Mouse (Mus musculus) inflammation-experienced regulatory T-cells, adult 6 months (primary cell): ENCODE data around the gene Fcgr3. TPM values are rescaled to one million over a fixed set of nuclear protein-coding genes. Genes with fewer than 3 reads are reported as not detected.
A peak's percentile ranks its signal among the peaks of the same experiment; 100 is the strongest.
"Not testable (repeated sequence)": the region's sequence is repeated elsewhere in the genome, so short reads cannot be mapped to it uniquely, and the experiment has no call there.

Experiments used
- ATAC-seq: one replicate; pipeline ENCODE4 v1.8.0; 2017
- polyA plus RNA-seq, 3 experiments: library from polyadenylated mRNA; unstranded; fragments of 100-300 nt; shearing (Covaris generic); gene quantifications; one replicate each; pipeline ENCODE4 v1.2.1; 2017

Fcgr3 gene
- polyA plus RNA-seq, 3 experiments from 2014 or later, result 0.98 to 1.5 TPM; not detected in 1

- ATAC-seq, result no peak
Measured at GRCm38 (mm10) chr1:171085718-171086117, 21.0 kb upstream of the Fcgr3 start.

DNA sequence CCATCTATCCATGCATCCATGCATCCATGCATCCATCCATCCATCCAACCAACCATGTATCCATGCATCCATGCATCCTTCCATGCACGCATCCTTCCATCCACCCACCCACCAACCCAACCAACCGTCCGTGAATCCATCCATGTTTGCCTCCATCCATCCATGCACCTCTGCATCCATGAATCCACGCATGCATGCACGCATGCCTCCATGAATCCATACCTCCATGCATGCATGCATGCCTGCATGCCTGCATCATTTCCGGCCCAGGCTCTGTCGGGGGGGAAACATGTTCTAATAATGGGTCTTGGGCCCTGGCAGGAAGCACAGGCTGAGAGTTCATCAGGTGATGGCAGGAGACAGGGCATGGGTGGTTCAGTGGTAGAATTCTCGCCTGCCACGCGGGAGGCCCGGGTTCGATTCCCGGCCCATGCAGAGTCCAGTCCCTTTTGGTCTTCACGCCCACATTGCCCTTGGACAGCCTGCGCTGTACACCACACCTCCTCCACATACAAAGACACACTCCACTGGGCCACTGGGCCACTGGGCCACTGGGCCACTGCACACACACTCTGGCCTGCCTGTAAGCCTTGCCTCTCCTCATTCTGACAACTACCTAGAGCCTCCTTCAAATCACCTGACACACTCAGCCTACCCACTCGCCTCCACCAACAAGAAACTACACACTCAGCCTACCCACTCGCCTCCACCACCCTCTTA is 16.9 kb upstream of the Fcgr3 start:
- not testable (repeated sequence) for ATAC-seq

GRCm38 (mm10) chr1:171079825-171080224 is 15.1 kb upstream of the Fcgr3 start:
- not testable (repeated sequence) for ATAC-seq

DNA sequence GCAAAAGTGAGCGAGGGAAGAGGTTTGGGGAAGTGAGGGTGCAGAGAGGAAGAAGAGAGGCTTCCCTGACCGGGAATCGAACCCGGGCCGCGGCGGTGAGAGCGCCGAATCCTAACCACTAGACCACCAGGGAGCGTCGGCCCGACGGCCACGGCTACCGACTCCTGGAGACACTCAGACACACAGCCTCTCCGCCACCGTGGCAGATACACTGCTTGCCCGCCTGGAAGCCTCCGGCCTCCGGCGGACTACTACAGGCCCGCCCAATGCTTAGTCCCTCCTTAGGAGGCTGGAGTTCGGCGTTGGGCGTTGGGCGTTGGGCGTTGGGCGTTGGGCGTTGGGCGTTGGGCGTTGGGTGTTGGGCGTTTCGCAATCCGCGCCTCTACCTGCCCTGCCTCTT is 14.6 kb upstream of the Fcgr3 start:
- not testable (repeated sequence) for ATAC-seq

- not testable (repeated sequence) for ATAC-seq
Measured at GRCm38 (mm10) chr1:171078419-171078818, 13.7 kb upstream of the Fcgr3 start.

DNA sequence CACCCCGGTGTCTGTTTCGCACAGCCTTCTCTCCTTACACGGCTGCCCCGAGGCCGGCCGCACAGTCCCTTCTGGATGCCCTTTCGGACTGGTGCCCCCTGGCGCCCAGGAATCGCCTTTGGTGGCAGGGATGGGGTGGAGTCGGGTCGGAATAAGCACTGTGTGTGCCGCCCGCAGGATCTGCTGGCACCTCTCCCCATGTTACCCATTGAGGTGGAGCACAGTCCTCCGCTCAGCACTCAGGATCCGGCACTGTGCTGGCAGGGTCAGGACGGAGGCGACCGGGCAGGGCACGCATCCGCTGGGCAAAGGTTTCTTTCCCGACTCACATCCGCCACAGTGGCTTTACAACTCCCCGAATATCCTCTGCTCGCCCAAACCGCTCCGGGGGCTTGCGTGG is 13.2 kb upstream of the Fcgr3 start:
- ATAC-seq, result not testable (repeated sequence)

DNA sequence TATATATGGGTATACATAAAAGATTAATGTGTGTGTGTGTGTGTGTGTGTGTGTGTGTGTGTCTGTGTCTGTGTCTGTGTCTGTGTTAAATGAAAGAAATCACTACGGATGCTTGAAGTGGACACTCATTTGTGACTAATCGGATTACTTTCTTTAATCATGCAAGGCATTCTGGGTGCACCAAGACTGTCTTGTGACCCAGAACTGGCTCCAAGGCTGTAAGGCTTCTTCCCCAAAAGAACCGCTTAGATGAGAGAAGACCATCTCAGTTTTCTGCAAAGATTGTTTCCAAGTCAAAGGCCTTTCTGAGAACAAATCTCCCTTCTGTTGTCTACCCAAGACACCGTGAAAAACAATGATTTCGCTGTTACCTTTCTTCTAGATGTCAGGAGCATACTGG is 12.5 kb upstream of the Fcgr3 start:
- ATAC-seq, result not testable (repeated sequence)

DNA sequence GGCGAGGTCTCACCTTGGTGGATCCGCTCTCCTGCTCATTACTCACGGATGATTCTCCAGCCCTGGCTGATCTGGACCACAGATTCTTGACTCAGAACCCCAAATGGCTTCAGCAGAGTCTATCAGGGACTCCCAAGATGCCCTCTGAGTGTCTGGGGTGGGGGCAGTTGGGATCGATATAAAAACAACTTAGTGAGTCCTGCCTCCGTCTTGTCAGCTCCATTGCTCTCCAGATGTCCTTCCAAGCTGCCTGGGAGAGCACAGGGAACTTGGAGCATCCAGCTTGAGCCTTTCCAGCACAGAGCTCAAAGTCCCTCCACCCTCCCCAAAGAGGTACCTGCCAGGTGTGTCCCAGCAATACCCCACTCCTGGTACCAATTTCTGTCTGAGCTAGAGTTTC is 11.4 kb upstream of the Fcgr3 start:
- not testable (repeated sequence) for ATAC-seq

- ATAC-seq, result not testable (repeated sequence)
Measured at GRCm38 (mm10) chr1:171074283-171074682, 9.5 kb upstream of the Fcgr3 start.

- not testable (repeated sequence) for ATAC-seq
Measured at GRCm38 (mm10) chr1:171072217-171072616, 7.5 kb upstream of the Fcgr3 start.

DNA sequence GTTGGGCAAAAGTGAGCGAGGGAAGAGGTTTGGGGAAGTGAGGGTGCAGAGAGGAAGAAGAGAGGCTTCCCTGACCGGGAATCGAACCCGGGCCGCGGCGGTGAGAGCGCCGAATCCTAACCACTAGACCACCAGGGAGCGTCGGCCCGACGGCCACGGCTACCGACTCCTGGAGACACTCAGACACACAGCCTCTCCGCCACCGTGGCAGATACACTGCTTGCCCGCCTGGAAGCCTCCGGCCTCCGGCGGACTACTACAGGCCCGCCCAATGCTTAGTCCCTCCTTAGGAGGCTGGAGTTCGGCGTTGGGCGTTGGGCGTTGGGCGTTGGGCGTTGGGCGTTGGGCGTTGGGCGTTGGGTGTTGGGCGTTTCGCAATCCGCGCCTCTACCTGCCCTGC is 7.0 kb upstream of the Fcgr3 start:
- ATAC-seq, result peak; percentile 37

DNA sequence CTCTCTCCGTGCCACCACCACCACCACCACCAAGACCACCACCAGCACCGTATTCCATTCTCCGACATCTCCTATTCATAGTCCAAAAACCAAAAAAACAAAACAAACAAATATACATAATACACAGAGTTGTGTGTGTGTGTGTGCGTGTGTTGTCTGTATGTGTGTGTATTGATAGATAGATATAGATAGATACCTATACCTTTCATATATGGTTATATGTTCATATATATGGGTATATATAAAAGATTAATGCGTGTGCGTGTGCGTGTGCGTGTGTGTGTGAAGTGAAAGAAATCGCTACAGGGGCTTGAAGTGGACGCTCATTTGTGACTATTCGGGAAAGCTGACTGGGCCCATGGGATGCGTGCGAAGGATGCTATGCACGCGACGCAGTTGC is 6.1 kb upstream of the Fcgr3 start:
- ATAC-seq, result not testable (repeated sequence)

GRCm38 (mm10) chr1:171069508-171069907 is 4.8 kb upstream of the Fcgr3 start:
- not testable (repeated sequence) for ATAC-seq

- ATAC-seq, result not testable (repeated sequence)
Measured at GRCm38 (mm10) chr1:171067928-171068327, 3.2 kb upstream of the Fcgr3 start.

DNA sequence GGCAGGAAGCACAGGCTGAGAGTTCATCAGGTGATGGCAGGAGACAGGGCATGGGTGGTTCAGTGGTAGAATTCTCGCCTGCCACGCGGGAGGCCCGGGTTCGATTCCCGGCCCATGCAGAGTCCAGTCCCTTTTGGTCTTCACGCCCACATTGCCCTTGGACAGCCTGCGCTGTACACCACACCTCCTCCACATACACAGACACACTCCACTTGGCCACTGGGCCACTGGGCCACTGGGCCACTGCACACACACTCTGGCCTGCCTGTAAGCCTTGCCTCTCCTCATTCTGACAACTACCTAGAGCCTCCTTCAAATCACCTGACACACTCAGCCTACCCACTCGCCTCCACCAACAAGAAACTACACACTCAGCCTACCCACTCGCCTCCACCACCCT is 1.8 kb upstream of the Fcgr3 start:
- ATAC-seq, result not testable (repeated sequence)

DNA sequence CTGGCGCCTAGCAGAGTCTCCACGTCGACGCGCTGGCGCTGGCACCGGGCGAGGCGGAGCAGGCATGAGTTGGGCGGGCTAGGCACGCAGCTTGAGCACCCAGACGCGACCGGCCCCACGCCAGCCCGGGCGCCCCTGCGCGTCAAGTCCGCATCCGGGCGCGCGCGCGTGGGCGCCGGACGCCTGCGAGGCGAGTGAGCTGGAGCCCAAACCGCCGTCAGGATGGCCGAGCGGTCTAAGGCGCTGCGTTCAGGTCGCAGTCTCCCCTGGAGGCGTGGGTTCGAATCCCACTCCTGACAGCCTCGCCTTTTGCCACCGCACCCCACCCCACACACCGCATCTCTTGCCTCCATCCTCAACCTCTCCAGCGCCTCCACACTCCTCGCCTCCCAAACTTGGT is 1.0 kb upstream of the Fcgr3 start:
- peak; percentile 13 for ATAC-seq

DNA sequence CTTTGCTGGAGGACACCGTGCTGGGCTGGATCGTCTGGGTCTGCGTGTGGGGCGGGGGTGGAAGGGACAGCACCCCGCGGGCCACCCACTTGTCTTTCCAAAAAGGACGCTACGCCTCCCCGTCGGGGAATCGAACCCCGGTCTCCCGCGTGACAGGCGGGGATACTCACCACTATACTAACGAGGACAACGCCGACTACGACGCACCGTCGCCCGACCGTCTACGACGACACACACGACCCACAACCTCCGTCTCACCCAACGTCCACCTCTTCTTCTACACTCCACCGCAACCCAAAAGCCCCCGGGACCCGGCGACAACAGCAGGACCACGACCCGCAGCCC is 480 bp upstream of the Fcgr3 start:
- not testable (repeated sequence) for ATAC-seq

GRCm38 (mm10) chr1:171063569-171064490 is 905 bp downstream of the Fcgr3 start:
- ATAC-seq, result not testable (repeated sequence)

- ATAC-seq, result no peak
Measured at GRCm38 (mm10) chr1:171061566-171061965, 3.2 kb downstream of the Fcgr3 start.

GRCm38 (mm10) chr1:171060392-171060791 is 4.3 kb downstream of the Fcgr3 start:
- ATAC-seq, result peak; percentile 69

DNA sequence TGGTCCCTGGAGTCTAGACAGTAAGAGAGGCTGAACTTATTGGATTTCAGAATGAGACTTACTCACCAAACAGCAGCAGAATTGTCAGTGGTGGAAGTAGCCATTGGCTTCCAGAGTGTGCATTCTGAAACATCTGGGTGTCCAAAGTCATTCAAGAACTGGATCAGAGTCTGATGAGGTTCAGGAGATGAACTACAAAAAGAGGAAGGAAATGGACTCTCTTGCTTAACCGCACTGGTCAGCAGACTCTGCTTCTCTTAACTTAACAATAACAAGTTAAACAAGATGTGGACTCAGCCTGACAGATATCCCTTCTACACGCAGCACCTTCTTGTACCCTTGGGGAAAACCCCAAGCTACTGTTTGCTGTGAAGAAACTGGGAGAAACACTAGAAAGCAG is 5.5 kb downstream of the Fcgr3 start:
- no peak for ATAC-seq

DNA sequence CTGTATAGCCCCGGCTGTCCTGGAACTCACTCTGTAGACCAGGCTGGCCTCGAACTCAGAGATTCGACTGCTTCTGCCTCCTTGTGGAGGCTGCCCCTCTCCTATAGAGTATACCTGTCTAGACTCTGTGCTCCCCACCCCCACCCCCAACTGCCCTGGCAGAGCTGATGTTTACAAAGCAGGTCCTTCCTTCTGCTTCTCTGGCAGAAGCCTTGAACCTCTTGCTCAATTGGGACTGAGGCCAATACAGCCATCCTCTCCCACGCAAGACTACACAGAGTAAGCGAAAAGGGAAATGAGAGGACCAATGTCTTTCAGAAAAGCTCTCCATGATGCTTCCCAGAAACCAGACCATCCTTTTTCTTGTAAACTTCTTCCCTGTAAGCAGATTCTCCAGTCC is 7.5 kb downstream of the Fcgr3 start:
- no peak for ATAC-seq

DNA sequence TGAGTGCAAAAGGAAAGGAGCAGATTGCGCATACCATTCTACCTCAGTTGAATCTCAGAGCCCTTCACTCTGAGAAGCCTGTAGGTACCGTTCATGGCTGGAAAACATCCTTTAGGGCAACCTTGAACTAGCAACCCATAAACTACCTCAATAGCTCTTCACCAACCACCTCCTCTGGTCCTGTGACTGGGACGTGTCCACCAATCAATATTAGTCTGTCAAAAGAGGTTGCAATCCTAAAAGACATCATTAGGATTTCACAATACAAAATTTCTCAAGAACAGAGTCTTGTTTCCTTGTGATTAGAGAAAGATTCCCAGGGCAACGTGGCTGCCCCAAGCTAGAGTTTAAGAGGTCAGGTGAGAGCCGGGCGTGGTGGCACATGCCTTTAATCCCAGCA is 11.4 kb downstream of the Fcgr3 start:
- ATAC-seq, result no peak

- ATAC-seq, result no peak
Measured at GRCm38 (mm10) chr1:171050774-171051173, 14.0 kb downstream of the Fcgr3 start.
